Comparison of ENCODE assay signal across 18 mouse cellular contexts in the genomic region with DNA sequence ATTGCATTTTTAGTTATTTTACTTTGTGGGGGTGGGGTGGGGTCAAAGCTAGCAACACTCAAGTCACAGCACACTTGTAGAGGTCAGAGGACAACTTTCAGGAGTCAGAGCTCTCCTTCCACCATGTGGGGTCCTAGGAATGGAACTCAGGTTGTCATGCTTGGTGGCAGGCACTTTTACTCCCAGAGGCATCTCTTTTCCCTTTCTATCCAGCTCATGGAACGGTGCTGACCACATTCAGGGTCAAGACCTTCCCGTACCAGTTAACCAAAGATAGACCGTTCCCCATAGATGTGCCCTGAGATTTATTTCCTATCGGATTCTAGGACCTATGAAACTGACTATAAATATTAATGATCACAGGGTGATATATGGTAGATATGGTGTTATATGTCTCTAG.
"Had no signal": no experiment of that assay in that cellular context is flagged by ENCODE, and none has a peak within 500 bp of the region (broad histone marks: within the 10 kb centered on the region; RNA-seq: fewer than 3 reads in every experiment).

No protein-coding gene starts in this region.

- H3K4me3 ChIP-seq: lung, embryonic 15.5 days; megakaryocyte, embryonic 14.5 days; midbrain, embryonic 12.5 days; neural tube, embryonic 12.5 days; stomach, embryonic 15.5 days had no signal

- H3K27ac ChIP-seq: lung, embryonic 15.5 days; macrophage; midbrain, embryonic 12.5 days; neural tube, embryonic 12.5 days; stomach, embryonic 15.5 days; stomach, postnatal 0 days had no signal

- H3K4me2 ChIP-seq: lung, embryonic 15.5 days; midbrain, embryonic 12.5 days; neural tube, embryonic 12.5 days; stomach, embryonic 15.5 days had no signal

- H3K27me3 ChIP-seq: lung, embryonic 15.5 days; megakaryocyte, embryonic 14.5 days; midbrain, embryonic 12.5 days; neural tube, embryonic 12.5 days; stomach, embryonic 15.5 days had no signal

- H3K9me3 ChIP-seq: lung, embryonic 15.5 days; megakaryocyte, embryonic 14.5 days; midbrain, embryonic 12.5 days; neural tube, embryonic 12.5 days; stomach, embryonic 15.5 days had no signal

- H3K9ac ChIP-seq: liver, postnatal 0 days; lung, embryonic 15.5 days; midbrain, embryonic 12.5 days; neural tube, embryonic 12.5 days; stomach, embryonic 15.5 days had no signal

- H3K36me3 ChIP-seq: lung, embryonic 15.5 days had no signal

- DNase-seq: liver, postnatal 0 days; lung, adult 2 months; lung, postnatal 14 days; lung, postnatal 36 days; midbrain, embryonic 14.5 days; right cerebral cortex, postnatal 14 days; thymus, adult 2 months; thymus, postnatal 25 days; thymus, postnatal 4 days had no signal

- H3K4me1 ChIP-seq: midbrain, embryonic 12.5 days; neural tube, embryonic 12.5 days had no signal

- ATAC-seq: liver, postnatal 0 days; lung, postnatal 0 days; midbrain, embryonic 16.5 days had no signal
